Mouse (Mus musculus) lung, adult 18-20 months (tissue): Measurements from ENCODE around the gene Armc6.
A peak's percentile ranks its signal among the peaks of the same experiment; 100 is the strongest.

Source experiments
- DNase-seq, 2 experiments: peaks; one replicate each; pipeline ENCODE4 v3.0.0; 2022; ENCODE audit warnings: mixed read lengths in 2 of 2

Armc6 gene

DNA sequence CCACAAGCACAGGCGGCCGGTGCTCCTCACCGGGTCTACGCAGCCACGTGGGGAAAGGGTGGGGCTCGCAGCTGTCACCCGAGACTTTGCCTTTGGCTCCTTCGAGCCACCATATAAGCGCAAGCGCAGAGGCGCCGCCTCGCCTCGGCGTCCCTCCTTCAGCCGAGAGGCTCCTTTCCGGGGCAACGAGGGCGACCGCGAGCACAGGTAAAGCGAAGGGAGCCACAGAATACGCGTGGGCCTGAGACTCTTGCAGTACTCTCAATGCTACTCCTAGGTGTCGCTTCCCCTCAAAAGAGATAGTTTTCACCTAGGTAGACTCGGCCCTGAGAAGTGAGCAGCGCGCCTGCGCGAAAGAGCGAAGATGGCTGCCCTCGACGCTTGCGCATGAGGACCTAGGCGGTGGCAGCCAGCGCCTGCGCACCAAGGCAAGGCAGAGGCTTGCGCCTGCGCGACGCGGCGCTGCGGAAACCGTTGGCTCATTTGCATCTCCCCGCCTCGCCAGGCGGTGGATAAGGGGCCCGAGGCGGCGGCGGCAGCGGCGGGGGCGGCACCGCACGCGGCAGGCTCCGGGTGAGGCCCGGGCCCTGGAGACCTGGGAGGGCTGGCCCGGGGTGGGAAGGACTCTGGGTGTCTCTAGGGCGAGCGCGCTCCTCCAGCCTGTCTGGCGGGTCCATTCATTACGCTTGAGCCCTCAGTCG lies at the start of gene Armc6, which contains the start of gene Sugp2:
Gene Armc6 (minus strand): TSS at position 387 of the 701 bp plus-strand sequence.
Gene Sugp2 (plus strand): TSS at position 147 of the 701 bp plus-strand sequence.
- DNase-seq = peak; percentile 95 to 96

GRCm38 (mm10) chr8:70283136-70284077 lies 49.1 kb upstream of the Armc6 start:
- peak in 1 of 2 experiments; percentile 30 for DNase-seq

GRCm38 (mm10) chr8:70282603-70283135 lies 48.4 kb upstream of the Armc6 start, which contains the start of gene Homer3:
Homer3 (plus strand) TSS chr8:70282827.
- DNase-seq = peak; percentile 95 to 97

DNA sequence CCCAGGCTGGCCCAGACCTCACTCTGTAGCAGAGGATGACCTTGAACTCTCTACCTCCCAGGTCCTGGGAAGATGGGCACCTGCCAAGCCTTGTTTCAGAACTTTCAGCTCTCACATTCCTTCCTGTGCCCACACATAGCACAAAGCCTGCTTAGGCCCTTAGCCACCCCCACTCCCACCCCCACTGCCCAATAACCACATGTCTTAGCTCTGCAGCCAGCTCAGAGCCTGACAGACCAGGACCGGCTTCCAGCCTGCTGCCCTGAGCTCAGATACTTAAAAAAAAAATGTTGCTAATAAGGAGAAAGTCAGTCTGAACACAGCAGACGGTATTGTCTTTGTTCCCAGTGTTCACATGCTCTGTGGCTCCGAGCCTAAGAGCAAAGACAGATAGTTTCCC lies 46.7 kb upstream of the Armc6 start:
- DNase-seq = no peak

GRCm38 (mm10) chr8:70279266-70279665 lies 45.0 kb upstream of the Armc6 start:
- DNase-seq = no peak

- DNase-seq = no peak
Observed at GRCm38 (mm10) chr8:70278175-70278574, 43.9 kb upstream of the Armc6 start.

GRCm38 (mm10) chr8:70276476-70276875 lies 42.2 kb upstream of the Armc6 start:
- peak; percentile 42 to 71 for DNase-seq

DNA sequence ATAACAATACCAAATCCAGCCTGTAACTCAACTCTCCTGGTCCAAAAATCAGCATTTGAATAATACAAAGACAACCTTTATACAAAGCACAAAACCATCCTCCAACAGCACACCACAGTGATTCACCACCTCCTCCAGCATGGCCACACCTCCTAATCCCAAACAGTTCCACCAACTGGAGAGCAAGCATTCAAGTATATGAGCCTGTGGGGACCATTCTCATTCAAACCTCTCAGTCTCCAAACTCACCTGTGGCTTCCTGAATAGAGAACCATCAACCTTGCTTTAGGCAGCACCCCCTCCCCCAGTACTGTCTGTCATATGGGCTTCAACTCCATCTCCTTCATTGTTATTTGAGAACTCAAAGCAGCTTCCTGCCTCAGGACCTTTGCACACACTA lies 40.1 kb upstream of the Armc6 start:
- no peak for DNase-seq

DNA sequence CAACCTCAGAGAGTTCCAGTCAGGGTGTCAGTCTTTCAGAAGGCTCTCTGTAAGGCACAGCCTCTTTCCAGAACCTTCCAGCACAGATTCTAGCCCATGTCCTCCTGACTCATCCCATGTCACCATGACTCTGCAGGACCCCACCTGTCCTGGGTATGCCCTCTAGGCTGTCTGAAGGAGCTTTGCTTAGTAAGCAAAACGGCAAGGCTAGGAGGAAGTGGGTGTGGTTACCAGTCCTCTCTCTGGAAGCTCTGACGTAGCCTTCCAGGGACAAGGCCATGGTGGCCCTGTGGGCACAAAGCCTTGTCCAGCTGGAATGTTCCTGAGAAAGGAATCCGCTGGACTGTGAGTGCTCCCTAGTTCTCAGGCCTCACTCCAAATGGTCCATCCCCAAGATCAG lies 38.7 kb upstream of the Armc6 start:
- DNase-seq = peak; percentile 40 to 62

- DNase-seq = no peak
Observed at GRCm38 (mm10) chr8:70268799-70269565, 34.7 kb upstream of the Armc6 start.

DNA sequence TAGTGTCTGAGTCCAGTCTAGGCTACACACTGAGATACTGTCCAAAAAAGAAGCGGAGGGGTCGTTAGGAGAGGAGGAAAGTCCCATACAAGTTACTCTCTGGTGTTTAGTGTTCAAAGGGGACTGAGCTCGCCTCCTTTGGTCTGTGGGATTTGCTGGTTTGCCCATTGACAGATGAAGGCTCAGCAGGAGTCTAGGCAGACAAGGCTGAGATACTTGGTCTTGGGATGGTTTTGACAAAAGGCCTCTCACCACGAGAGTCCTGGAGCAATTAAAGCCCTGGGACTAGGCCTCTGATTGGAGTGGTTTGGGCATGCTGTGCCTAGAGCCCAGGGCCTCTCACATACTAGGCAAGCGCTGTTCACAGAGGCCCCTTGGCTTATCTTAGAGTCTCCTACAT lies 34.0 kb upstream of the Armc6 start:
- no peak for DNase-seq

GRCm38 (mm10) chr8:70267674-70268073 lies 33.4 kb upstream of the Armc6 start:
- DNase-seq = no peak

GRCm38 (mm10) chr8:70259043-70259442 lies 24.8 kb upstream of the Armc6 start:
- DNase-seq = no peak

GRCm38 (mm10) chr8:70258600-70258999 lies 24.3 kb upstream of the Armc6 start:
- peak in 1 of 2 experiments; percentile 34 for DNase-seq

DNA sequence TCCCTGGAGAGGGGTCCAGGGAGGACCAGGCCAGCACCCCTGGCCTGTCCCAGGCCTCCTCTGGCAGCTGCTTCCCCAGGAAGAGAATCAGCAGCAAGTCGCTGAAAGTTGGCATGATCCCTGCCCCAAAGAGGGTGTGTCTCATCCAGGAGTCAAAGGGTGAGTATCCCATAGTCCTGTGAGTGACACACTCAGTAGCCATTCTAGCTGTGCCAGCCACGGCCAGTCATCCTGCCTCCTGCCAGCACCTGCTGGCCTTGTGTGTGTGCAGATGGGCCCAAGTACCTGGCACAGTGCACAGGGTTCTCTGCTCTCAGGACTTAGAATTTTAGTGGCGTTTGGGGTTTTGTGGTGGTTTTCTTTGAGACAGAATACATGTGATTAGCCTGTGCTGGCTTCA lies 23.2 kb upstream of the Armc6 start:
- no peak for DNase-seq

GRCm38 (mm10) chr8:70254628-70255027 lies 20.4 kb upstream of the Armc6 start:
- DNase-seq = no peak

DNA sequence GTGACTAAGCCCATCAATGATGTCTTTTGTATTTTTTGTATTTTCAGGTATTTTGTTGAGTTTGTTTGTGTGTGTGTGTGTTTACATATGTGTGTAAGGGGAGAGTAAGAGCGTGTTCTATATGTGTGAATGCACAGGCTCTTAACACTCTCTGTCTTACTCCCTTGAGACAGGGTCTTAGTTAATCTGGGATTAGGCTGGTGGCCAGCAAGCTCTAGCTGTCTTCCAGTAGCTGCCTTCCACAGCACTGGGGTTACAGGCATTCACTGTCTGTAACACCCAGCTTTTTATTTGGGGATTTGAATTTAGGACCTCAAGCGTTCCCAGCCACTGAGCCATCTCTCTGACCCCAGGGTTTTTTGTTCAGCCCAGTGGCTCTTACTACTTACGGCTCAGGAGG lies 13.6 kb upstream of the Armc6 start:
- no peak for DNase-seq

- no peak for DNase-seq
Observed at GRCm38 (mm10) chr8:70246622-70247021, 12.4 kb upstream of the Armc6 start.

- peak in 1 of 2 experiments; percentile 18 for DNase-seq
Observed at GRCm38 (mm10) chr8:70240642-70241041, 6.4 kb upstream of the Armc6 start.

- no peak for DNase-seq
Observed at GRCm38 (mm10) chr8:70237842-70238241, 3.6 kb upstream of the Armc6 start.

DNA sequence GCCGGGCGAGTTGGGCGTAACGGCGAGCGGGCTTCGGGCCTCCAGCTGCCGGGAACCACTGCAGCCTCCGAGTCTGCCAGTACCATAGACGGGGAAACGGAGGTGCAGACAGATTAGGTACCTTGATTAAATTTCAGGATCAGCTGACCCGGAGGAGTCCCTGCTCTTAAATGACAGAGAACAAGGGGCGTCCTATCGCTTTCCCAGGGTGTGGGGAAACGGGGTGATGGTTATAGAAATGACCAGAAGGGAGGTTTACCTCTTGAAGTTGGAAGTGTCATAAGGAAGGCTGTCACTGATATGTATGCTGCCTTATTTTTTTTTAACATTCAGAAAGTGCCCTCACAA lies 489 bp upstream of the Armc6 start:
- DNase-seq = no peak

- DNase-seq = no peak
Observed at GRCm38 (mm10) chr8:70233606-70234005, 660 bp downstream of the Armc6 start.

- no peak for DNase-seq
Observed at GRCm38 (mm10) chr8:70230837-70231236, 3.4 kb downstream of the Armc6 start.
